Mouse (Mus musculus) layer of hippocampus, adult 9-10 months (tissue): ENCODE results near the gene Rtn4rl1.
"Not testable (repeated sequence)": the region's sequence is repeated elsewhere in the genome, so short reads cannot be mapped to it uniquely, and the experiment has no call there.

Source experiments
- DNase-seq: peaks from one replicate; pipeline ENCODE4 v3.0.0; 2022; ENCODE audit warnings: low spot score

Gene Rtn4rl1

DNA sequence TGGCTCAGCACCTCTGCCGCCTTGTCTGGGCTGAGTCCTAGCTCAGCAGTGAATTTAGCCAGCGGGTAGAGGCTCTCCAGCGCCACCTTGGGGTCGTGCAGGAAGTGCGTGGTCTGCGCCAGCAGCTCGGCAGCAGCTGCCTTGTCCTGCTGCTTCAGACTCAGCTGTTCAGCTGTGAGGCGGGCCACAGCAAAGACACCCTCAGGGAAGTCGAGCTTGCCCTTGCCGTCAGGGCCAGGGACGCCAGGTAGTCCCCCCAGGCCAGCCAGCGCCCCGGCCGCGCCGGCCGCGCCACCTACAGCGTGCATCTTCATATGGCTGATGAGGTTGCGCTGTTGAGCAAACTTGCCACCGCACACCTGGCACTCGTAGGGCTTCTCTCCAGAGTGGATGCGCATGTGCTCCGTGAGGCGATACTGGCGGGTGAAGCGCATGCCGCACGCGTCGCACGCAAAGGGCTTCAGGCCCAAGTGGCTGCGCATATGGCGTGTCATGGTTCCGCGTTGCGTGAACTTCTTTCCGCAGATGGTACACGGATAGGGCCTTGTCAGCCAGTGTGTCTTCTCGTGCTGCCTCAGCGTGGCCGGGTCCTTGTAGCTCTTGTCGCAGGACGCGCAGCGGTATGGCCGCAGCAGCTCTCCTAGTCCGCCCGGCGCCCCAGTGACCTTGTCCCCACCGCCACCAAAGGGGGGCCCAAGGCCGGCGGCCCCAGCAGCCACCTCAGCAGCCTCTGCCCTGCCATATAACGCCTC is 28.0 kb upstream of the Rtn4rl1 start:
- no peak for DNase-seq

- no peak for DNase-seq
Observed at GRCm38 (mm10) chr11:75166193-75166842, 27.3 kb upstream of the Rtn4rl1 start.

DNA sequence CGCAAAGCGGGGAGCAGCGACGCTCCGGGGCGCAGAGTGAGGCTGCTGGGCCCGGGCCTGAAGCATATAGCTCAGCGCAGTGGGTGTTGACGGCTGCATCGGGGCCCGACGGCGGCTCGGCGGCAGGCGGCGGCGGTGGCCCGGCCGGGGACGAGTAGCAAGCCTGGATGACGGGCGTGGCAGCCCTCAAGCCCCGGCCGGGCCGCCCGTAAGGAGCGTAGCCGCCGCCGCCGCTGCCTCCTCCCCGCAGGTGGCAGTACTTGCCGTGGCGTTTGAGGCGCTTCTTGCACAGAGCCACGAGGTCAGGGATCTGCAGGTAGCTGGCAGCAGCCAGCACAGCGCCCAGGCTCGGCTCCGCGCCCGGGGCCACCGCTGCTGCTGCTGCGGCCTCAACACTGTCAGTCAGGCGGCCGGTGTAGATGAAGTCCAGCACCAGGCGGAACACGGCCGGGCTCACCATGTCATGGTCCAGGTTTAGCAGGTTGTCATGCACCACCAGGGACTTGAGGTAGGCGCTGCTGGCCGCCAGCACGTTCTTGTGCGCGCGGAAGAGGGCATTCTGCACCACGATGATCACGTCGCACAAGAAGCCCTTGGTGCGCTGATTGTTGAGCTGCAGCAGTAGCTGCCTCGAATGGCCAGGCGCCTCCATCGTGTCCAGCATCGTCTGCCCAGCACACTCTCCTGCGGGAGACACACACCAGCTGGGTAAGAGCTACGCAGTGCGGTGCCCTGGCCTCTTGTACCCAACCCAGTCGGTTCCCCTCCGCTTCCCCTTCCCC is 26.5 kb upstream of the Rtn4rl1 start:
- DNase-seq, result no peak

GRCm38 (mm10) chr11:75167643-75168589 is 25.7 kb upstream of the Rtn4rl1 start:
- no peak for DNase-seq

- no peak for DNase-seq
Observed at GRCm38 (mm10) chr11:75168590-75169361, 24.8 kb upstream of the Rtn4rl1 start.

GRCm38 (mm10) chr11:75169405-75170080 is 24.0 kb upstream of the Rtn4rl1 start, which contains the start of gene Hic1:
Gene Hic1, minus strand, starts transcription at chr11:75169519.
- DNase-seq, result no peak

- DNase-seq, result peak; percentile 94
Observed at GRCm38 (mm10) chr11:75170136-75170751, 23.3 kb upstream of the Rtn4rl1 start.

DNA sequence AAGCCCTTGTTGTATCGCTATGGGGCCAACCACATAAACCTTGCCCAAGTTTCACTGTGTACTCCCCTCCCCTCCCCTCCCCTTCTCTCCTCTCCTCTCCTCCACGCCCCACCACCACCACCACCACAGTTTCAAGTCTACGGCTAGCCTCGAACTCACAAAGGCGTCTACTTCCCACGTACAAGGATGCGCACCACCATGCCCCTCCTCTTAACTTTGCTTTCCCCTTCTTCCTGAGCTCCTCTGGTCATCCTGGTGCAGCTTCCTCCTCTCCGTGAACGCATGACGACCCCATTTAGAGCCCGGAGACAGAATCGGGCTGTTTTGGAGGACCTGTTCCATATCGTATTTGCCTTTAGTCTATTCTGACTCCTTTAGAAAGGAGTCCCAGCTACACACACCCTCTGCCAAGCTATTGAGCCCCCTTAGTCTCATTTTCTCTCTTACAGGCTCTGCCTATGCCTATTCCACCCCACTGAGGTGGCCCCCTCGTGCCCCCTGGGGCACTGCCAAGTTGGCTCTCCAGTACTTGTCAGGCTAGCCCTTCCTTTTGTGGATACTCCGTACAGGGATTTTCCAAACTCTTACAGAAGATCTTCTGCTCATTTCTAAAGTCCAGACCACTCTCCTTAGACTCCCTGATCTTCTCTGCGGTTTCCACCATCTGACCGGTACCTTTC is 22.3 kb upstream of the Rtn4rl1 start:
- DNase-seq, result no peak

DNA sequence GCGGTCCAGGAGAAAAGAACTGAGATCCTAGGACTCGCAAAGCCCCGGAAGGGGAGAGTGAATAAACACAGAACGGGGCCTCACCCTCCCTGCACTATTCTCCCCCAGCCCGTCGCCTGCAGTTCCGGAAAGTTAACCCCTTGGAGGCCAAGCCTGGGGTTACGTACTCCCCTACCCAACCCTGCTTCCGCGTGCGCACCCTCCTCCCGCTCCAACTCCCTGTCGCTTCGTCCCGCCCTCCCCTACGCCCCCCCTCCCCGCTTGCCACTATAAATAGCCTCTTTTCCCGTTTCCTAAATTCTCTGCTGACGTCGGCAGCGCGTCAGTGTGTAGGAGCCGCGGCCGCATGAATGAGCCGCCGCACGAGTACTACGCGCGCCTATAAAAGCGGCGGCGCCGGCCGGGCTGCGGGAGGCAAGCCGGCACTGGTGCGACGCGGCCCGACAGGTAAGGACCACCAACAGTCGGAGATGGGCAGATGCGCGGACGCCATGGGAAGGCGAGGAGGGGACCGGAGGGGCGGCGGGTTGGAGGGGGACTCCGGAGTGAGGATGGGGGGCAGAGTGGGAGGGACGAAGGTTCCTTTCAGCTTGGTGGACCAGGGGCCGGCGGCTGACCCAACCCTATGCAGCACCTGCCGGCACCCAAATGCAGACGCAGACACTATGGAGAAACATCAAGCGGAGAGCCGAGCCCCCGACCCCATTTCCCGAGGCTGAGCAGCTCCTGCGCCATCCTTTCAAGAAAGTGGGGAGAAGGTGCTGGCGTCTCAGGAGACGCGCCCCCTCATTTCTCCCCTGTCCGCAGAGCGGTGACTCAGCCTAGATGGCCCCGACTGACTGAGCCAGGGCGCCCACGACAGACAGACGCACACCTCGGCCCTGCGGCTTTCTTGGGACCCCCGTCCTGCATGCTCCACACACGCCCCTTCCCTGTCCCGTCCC is 21.2 kb upstream of the Rtn4rl1 start:
- DNase-seq, result no peak

GRCm38 (mm10) chr11:75173095-75173798 is 20.3 kb upstream of the Rtn4rl1 start:
- DNase-seq, result peak; percentile 86

DNA sequence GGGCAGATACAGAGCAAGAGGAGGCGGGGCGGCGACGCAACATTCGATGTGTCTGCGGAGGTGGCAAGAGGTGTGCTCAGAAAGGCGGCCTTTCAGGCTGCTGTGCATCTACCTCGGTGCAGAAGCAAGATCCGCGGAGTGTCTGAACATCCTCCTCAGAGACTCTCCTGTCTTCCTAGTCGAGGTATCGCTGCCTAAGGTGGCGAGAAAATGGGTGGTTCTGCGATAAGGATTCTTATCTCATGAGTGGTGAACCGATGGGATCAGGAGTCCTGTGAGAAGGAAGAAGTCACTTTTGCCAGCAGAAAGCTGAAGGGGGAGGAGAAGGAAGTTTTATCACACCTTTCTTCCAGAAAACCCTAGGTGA is 19.8 kb upstream of the Rtn4rl1 start:
- DNase-seq, result no peak

- DNase-seq, result not testable (repeated sequence)
Observed at GRCm38 (mm10) chr11:75174574-75174973, 19.0 kb upstream of the Rtn4rl1 start.

DNA sequence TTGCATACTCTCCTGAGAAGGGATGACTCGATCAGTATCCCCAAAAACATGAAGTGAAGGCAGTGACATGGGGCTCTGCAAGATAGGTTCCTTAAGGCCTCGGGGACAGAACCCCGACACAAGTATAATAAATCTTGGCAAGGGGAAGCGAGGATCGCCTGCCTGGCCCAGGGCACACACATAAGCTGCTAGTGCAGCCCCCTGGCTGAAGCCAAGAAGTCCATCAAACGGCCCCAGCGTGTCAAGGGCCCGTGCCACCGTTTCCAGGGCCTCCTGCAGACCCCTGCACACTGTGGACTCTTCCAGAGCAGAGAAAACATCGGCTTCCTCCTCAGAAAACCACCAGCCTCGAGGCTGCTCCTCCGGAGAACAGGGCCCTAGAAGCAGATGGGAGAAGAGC is 15.6 kb upstream of the Rtn4rl1 start:
- DNase-seq, result no peak

GRCm38 (mm10) chr11:75178672-75179208 is 14.8 kb upstream of the Rtn4rl1 start, which contains the start of gene Ovca2:
Gene Ovca2, minus strand, starts transcription at chr11:75178835.
- DNase-seq, result peak; percentile 76

DNA sequence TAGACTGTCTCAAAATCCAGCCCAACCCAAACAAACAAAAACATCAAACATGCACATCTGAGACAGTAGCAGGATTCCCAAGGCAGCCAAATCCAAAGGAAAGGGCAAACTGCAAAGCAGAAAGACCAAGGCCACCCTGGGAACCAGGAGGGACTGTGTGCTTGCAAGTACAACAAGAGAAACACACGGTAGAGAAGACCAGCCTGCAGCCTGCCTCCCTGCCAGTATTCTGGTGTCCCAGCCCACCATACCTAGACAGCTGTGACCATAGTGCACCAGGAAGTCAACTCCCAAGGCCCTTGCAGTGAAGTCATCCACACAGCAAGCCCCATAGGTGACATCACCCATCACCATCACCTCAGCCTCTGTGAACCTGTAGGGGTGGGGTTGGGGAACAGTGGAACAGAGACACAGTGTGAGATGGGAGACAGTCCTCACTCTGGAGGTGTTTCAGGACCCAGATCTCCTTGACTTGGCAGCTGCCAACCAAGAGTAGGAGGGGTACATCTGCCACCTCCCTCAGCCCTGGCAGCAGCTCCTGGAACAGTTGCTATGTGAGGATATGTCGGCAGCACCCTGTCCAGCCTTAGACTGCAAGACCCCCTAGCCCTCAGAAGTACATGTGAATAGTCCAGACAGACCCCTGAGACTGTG is 9.5 kb upstream of the Rtn4rl1 start:
- DNase-seq, result no peak

GRCm38 (mm10) chr11:75184573-75184972 is 9.0 kb upstream of the Rtn4rl1 start:
- DNase-seq, result no peak

DNA sequence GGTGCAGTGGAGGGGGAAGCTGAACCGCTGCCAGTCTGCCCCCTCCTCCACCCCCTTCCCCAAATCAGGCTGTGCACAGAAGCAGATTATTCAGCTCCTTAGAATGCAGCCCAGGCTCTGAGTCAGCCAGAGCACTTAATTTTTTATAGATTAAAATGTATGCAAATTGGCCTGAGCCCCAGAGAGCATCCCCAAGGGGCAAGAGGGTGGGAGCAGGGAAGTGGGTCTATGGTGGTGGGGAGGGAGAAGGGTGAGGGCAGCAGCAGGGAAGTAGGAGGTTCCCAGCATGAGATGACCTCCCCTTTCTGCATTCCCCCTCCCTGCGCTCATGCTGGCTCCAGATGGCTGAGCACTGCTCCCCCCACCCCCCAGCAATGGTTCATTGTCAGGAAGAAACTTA is 8.6 kb upstream of the Rtn4rl1 start:
- DNase-seq, result no peak
